Mouse (Mus musculus) C2C12 (cell line): ENCODE measurements around the gene 1700010B08Rik. TPM values are rescaled to one million over a fixed set of nuclear protein-coding genes. Genes with fewer than 3 reads are reported as not detected.

Experiments used
- H3K27me3 ChIP-seq: one replicate; pipeline ENCODE4 v1.6.1; 2011; ENCODE audit not compliant: control insufficient read depth, insufficient read depth, insufficient read length
- H3K36me3 ChIP-seq: one replicate; pipeline ENCODE4 v1.6.1; 2011; ENCODE audit not compliant: control insufficient read depth, insufficient read depth
- H3K4me3 ChIP-seq: one replicate; pipeline ENCODE4 v1.5.1; 2011; ENCODE audit warnings: mild to moderate bottlenecking, control low read depth; ENCODE audit not compliant: poor library complexity, insufficient read depth, severe bottlenecking
- H3K79me2 ChIP-seq: one replicate; pipeline ENCODE4 v1.6.1; 2011; ENCODE audit not compliant: control insufficient read depth, insufficient read depth
- H3K79me3 ChIP-seq: one replicate; pipeline ENCODE4 v1.6.1; 2011; ENCODE audit warnings: low read depth, control low read depth
- H3ac ChIP-seq: one replicate; pipeline ENCODE3; 2011; ENCODE audit warnings: low read depth; ENCODE audit not compliant: control insufficient read depth, insufficient read length
- CEBPB ChIP-seq: IDR thresholded peaks from one replicate; pipeline ENCODE4 v1.6.1; 2011; ENCODE audit warnings: low read depth, mild to moderate bottlenecking, control low read depth, moderate library complexity
- CTCF ChIP-seq: IDR thresholded peaks from one replicate; pipeline ENCODE4 v1.5.1; 2011; ENCODE audit not compliant: control insufficient read depth, insufficient read depth, insufficient read length
- FOSL1 ChIP-seq: IDR thresholded peaks from one replicate; pipeline ENCODE4 v1.8.0; 2011; ENCODE audit warnings: mild to moderate bottlenecking, low read length; ENCODE audit not compliant: poor library complexity, insufficient read depth, severe bottlenecking
- MAX ChIP-seq: IDR thresholded peaks from one replicate; pipeline ENCODE4 v1.6.1; 2011; ENCODE audit warnings: mild to moderate bottlenecking, control low read depth
- MYOD1 ChIP-seq: IDR thresholded peaks from one replicate; pipeline ENCODE4 v1.6.1; 2011; ENCODE audit warnings: low read depth; ENCODE audit not compliant: control insufficient read depth, insufficient read length
- MYOG ChIP-seq: IDR thresholded peaks from one replicate; pipeline ENCODE4 v1.6.1; 2011; ENCODE audit not compliant: control insufficient read depth, insufficient read length; ENCODE audit errors: extremely low read depth
- USF1 ChIP-seq: IDR thresholded peaks from one replicate; pipeline ENCODE4 v1.6.1; 2011; ENCODE audit warnings: low read depth, mild to moderate bottlenecking, control low read depth, moderate library complexity
- polyA plus RNA-seq: library from polyadenylated mRNA; unstranded; fragments of >200 nt; fragmentation: generic; extraction: Trizol; gene quantifications from one replicate; pipeline ENCODE4 v1.2.1, GENCODE M21; 2012; ENCODE audit warnings: missing spikeins

The 1700010B08Rik gene
- polyA plus RNA-seq, 1 experiment, result not detected

GRCm38 (mm10) chr2:173755433-173756144 is 36.4 kb downstream of the 1700010B08Rik start:
- Histone ChIP-seq H3K79me2 (peaks cover 81% of the 10 kb centered on the region), H3ac (no peak overlapping the region), H3K27me3 (no peaks in the 10 kb centered on the region), H3K36me3 (no peaks in the 10 kb centered on the region), H3K79me3 (peaks cover 59% of the 10 kb centered on the region), H3K4me3 (no peak overlapping the region)
- TF ChIP-seq MYOG (no peak), CTCF (no peak), MYOD1 (no peak), USF1 (no peak), CEBPB (no peak), FOSL1 (no peak), MAX (no peak)

GRCm38 (mm10) chr2:173757624-173758155 is 38.5 kb downstream of the 1700010B08Rik start:
- Histone ChIP-seq H3K4me3 (no peak overlapping the region), H3K36me3 (no peaks in the 10 kb centered on the region), H3K79me2 (peaks cover 86% of the 10 kb centered on the region), H3K79me3 (peaks cover 60% of the 10 kb centered on the region), H3ac (no peak overlapping the region), H3K27me3 (no peaks in the 10 kb centered on the region)
- no peak for TF ChIP-seq MYOG
- no peak for TF ChIP-seq FOSL1
- no peak for TF ChIP-seq CEBPB
- TF ChIP-seq MYOD1, result no peak
- TF ChIP-seq MAX, result no peak
- TF ChIP-seq CTCF, result no peak
- TF ChIP-seq USF1, result no peak

- TF ChIP-seq CTCF, result no peak
- TF ChIP-seq MYOD1, result no peak
- no peak for TF ChIP-seq MAX
- TF ChIP-seq FOSL1, result no peak
- no peak for TF ChIP-seq USF1
- TF ChIP-seq CEBPB, result no peak
- TF ChIP-seq MYOG, result no peak
- no peak overlapping the region for H3K4me3 ChIP-seq
- H3K36me3 ChIP-seq, result peaks cover 23% of the 10 kb centered on the region
- H3ac ChIP-seq, result no peak overlapping the region
- H3K27me3 ChIP-seq, result no peaks in the 10 kb centered on the region
- H3K79me3 ChIP-seq, result peaks cover 68% of the 10 kb centered on the region
- H3K79me2 ChIP-seq, result peaks cover 98% of the 10 kb centered on the region
Measured at GRCm38 (mm10) chr2:173760607-173761006, 41.4 kb downstream of the 1700010B08Rik start.

DNA sequence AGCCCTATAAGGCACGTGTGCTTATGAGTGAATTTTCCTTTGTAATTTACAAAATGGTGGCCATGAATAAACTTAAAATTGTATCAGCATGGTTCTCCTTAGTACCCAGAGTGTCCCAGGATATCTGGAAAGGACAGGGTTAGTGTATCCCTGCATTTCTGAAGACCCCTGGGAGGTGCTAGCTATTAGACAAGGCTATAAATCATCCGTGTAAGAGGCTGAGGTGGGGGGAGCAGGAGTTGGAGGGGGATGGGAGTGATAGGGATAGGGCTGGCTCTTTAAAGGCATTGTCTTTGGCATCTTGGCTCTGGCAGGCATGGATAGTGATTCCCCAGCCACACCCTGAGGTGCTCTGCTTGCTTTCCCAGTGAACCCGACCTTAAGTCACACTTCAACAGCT is 45.4 kb downstream of the 1700010B08Rik start:
- TF ChIP-seq MAX (no peak), USF1 (no peak), CEBPB (no peak), MYOD1 (no peak), MYOG (no peak), CTCF (no peak), FOSL1 (no peak)
- H3ac ChIP-seq, result no peak overlapping the region
- H3K79me3 ChIP-seq, result peaks cover 62% of the 10 kb centered on the region
- H3K4me3 ChIP-seq, result no peak overlapping the region
- peaks cover 99% of the 10 kb centered on the region for H3K79me2 ChIP-seq
- H3K36me3 ChIP-seq, result peaks cover 46% of the 10 kb centered on the region
- H3K27me3 ChIP-seq, result no peaks in the 10 kb centered on the region

GRCm38 (mm10) chr2:173767959-173768595 is 48.9 kb downstream of the 1700010B08Rik start:
- Histone ChIP-seq H3K79me3 (peaks cover 54% of the 10 kb centered on the region), H3K4me3 (no peak overlapping the region), H3K27me3 (no peaks in the 10 kb centered on the region), H3K36me3 (peaks cover 45% of the 10 kb centered on the region), H3K79me2 (peaks cover 92% of the 10 kb centered on the region), H3ac (no peak overlapping the region)
- no peak for TF ChIP-seq CTCF
- no peak for TF ChIP-seq MYOG
- no peak for TF ChIP-seq MYOD1
- TF ChIP-seq USF1, result no peak
- no peak for TF ChIP-seq FOSL1
- TF ChIP-seq MAX, result no peak
- no peak for TF ChIP-seq CEBPB

DNA sequence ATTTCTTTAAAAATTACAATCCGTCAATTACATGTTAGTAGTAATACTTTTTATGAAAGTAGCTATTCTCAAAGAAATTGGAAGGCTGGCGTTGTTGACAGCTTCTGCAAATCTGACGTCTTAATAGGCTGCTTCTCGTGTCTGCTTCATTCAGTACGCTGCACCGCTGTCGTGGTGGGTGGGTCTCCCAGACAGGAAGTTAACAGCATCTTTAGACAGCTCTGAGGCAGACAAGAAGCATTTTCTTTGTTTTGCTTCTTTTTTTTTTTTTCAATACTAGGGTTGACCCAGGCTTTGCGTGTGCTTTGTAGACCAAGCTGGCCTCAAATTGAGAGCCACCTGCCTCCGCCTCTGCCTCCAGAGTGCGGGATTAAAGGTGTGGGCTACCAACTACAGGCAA is 50.0 kb downstream of the 1700010B08Rik start:
- no peak overlapping the region for H3ac ChIP-seq
- no peaks in the 10 kb centered on the region for H3K27me3 ChIP-seq
- no peak overlapping the region for H3K4me3 ChIP-seq
- peaks cover 37% of the 10 kb centered on the region for H3K36me3 ChIP-seq
- peaks cover 92% of the 10 kb centered on the region for H3K79me2 ChIP-seq
- peaks cover 54% of the 10 kb centered on the region for H3K79me3 ChIP-seq
- no peak for TF ChIP-seq MAX
- no peak for TF ChIP-seq MYOG
- TF ChIP-seq USF1, result no peak
- TF ChIP-seq MYOD1, result no peak
- TF ChIP-seq FOSL1, result no peak
- TF ChIP-seq CEBPB, result no peak
- no peak for TF ChIP-seq CTCF
